Mouse (Mus musculus): ENCODE measurements around the gene Spag8. TPM values are rescaled to one million over a fixed set of nuclear protein-coding genes. Genes with fewer than 3 reads are reported as not detected.

Spag8 gene
- polyA plus RNA-seq, 1 experiment = 7.3 TPM

GRCm38 (mm10) chr4:43640491-43640890, 12.9 kb downstream of the Spag8 start:
- DNase-seq (ENCODE audit: low read depth) = no peak
- TF ChIP-seq POLR2A (IDR thresholded peaks at IDR 0.05; ENCODE audit: borderline replicate concordance, extremely low read depth, insufficient read depth, insufficient read length, poor library complexity, severe bottlenecking) (no peak), CTCF (IDR thresholded peaks at IDR 0.05; ENCODE audit: borderline replicate concordance, extremely low read depth, insufficient read depth, insufficient read length) (no peak)

- no peak for TF ChIP-seq CTCF (IDR thresholded peaks at IDR 0.05; ENCODE audit: borderline replicate concordance, extremely low read depth, insufficient read depth, insufficient read length)
- DNase-seq (ENCODE audit: low read depth) = no peak
Observed at GRCm38 (mm10) chr4:43640076-43640475, 13.3 kb downstream of the Spag8 start.

GRCm38 (mm10) chr4:43636751-43637150, 16.6 kb downstream of the Spag8 start:
- DNase-seq (ENCODE audit: low read depth) = no peak
- TF ChIP-seq CTCF (IDR thresholded peaks at IDR 0.05; ENCODE audit: borderline replicate concordance, extremely low read depth, insufficient read depth, insufficient read length) (no peak), POLR2A (IDR thresholded peaks at IDR 0.05; ENCODE audit: borderline replicate concordance, extremely low read depth, insufficient read depth, insufficient read length, poor library complexity, severe bottlenecking) (no peak)

GRCm38 (mm10) chr4:43634621-43635374, 18.6 kb downstream of the Spag8 start:
- TF ChIP-seq POLR2A (IDR thresholded peaks at IDR 0.05; ENCODE audit: borderline replicate concordance, extremely low read depth, insufficient read depth, insufficient read length, poor library complexity, severe bottlenecking) = no peak
- TF ChIP-seq CTCF (IDR thresholded peaks at IDR 0.05; ENCODE audit: borderline replicate concordance, extremely low read depth, insufficient read depth, insufficient read length) = no peak
- DNase-seq (ENCODE audit: low read depth) = no peak

GRCm38 (mm10) chr4:43633736-43634135, 19.7 kb downstream of the Spag8 start:
- no peak for DNase-seq (ENCODE audit: low read depth)
- TF ChIP-seq CTCF (IDR thresholded peaks at IDR 0.05; ENCODE audit: borderline replicate concordance, extremely low read depth, insufficient read depth, insufficient read length) = no peak
- TF ChIP-seq POLR2A (IDR thresholded peaks at IDR 0.05; ENCODE audit: borderline replicate concordance, extremely low read depth, insufficient read depth, insufficient read length, poor library complexity, severe bottlenecking) = no peak

GRCm38 (mm10) chr4:43633296-43633695, 20.1 kb downstream of the Spag8 start:
- TF ChIP-seq CTCF (IDR thresholded peaks at IDR 0.05; ENCODE audit: borderline replicate concordance, extremely low read depth, insufficient read depth, insufficient read length) = no peak
- TF ChIP-seq POLR2A (IDR thresholded peaks at IDR 0.05; ENCODE audit: borderline replicate concordance, extremely low read depth, insufficient read depth, insufficient read length, poor library complexity, severe bottlenecking) = no peak
- DNase-seq (ENCODE audit: low read depth) = peak; percentile 22

GRCm38 (mm10) chr4:43631956-43632920, 21.2 kb downstream of the Spag8 start:
- DNase-seq (ENCODE audit: low read depth) = no peak
- no peak for TF ChIP-seq CTCF (IDR thresholded peaks at IDR 0.05; ENCODE audit: borderline replicate concordance, extremely low read depth, insufficient read depth, insufficient read length)
- no peak for TF ChIP-seq POLR2A (IDR thresholded peaks at IDR 0.05; ENCODE audit: borderline replicate concordance, extremely low read depth, insufficient read depth, insufficient read length, poor library complexity, severe bottlenecking)

- TF ChIP-seq CTCF (IDR thresholded peaks at IDR 0.05; ENCODE audit: borderline replicate concordance, extremely low read depth, insufficient read depth, insufficient read length) = no peak
- peak; percentile 63; the same call in 1 of the 2 replicates for TF ChIP-seq POLR2A (IDR thresholded peaks at IDR 0.05; ENCODE audit: borderline replicate concordance, extremely low read depth, insufficient read depth, insufficient read length, poor library complexity, severe bottlenecking)
- peak; percentile 55 for DNase-seq (ENCODE audit: low read depth)
Observed at GRCm38 (mm10) chr4:43631046-43631955, 22.1 kb downstream of the Spag8 start, which contains the start of gene Npr2. Npr2 (plus strand) TSS chr4:43631935.

GRCm38 (mm10) chr4:43630671-43631045, 22.7 kb downstream of the Spag8 start:
- DNase-seq (ENCODE audit: low read depth) = peak; percentile 56
- TF ChIP-seq POLR2A (IDR thresholded peaks at IDR 0.05; ENCODE audit: borderline replicate concordance, extremely low read depth, insufficient read depth, insufficient read length, poor library complexity, severe bottlenecking) (no peak), CTCF (IDR thresholded peaks at IDR 0.05; ENCODE audit: borderline replicate concordance, extremely low read depth, insufficient read depth, insufficient read length) (no peak)

GRCm38 (mm10) chr4:43630030-43630581, 23.3 kb downstream of the Spag8 start:
- peak; percentile 96 for DNase-seq (ENCODE audit: low read depth)
- TF ChIP-seq CTCF (IDR thresholded peaks at IDR 0.05; ENCODE audit: borderline replicate concordance, extremely low read depth, insufficient read depth, insufficient read length) = peak; percentile 88
- no peak for TF ChIP-seq POLR2A (IDR thresholded peaks at IDR 0.05; ENCODE audit: borderline replicate concordance, extremely low read depth, insufficient read depth, insufficient read length, poor library complexity, severe bottlenecking)

All from brain, embryonic 14.5 days (tissue).